Mouse (Mus musculus): ENCODE results near the gene Cfd.

Cfd gene

DNA sequence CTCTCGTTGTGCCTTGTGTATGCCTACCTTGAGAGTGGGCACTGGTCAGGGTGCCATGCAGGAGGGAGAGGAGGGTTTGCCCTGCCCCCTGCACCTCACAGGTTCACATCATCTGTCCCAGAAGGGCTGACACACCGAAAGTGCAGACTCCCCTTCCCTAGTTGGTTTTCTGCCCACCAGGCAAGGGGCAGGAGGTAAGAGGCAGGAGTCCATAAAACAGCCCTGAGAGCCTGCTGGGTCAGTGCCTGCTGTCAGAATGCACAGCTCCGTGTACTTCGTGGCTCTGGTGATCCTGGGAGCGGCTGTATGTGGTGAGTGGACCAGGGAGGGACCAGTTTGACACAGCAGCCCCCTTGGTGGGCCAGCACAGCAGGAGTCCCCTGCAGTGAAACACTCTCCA lies at the start of gene Cfd:
Gene Cfd, plus strand, starts transcription at position 184 of the 400 bp plus-strand sequence.
- ATAC-seq (ENCODE audit: insufficient number of reproducible peaks, low FRiP score, low TSS enrichment), result no peak

DNA sequence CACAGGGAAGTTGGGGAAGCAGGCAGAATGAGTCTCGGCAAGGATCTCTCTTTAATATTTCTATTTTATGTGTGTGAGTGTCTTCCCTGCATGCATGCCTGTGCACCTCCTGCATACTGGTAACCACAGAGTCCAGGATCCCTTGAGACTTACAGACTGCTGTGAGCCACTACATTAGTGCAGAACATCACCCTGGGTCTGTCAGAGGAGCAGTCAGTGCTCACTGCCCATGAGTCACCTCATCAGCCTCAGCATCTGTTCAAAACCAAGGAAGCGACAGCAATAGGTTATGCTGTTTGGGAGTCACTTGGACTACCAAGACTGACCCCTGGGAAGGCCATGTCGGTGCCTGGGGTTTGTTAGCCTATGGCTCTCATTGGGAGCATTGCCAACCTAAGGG lies 48.3 kb upstream of the Cfd start:
- no peak for ATAC-seq (ENCODE audit: insufficient number of reproducible peaks, low FRiP score, low TSS enrichment)

DNA sequence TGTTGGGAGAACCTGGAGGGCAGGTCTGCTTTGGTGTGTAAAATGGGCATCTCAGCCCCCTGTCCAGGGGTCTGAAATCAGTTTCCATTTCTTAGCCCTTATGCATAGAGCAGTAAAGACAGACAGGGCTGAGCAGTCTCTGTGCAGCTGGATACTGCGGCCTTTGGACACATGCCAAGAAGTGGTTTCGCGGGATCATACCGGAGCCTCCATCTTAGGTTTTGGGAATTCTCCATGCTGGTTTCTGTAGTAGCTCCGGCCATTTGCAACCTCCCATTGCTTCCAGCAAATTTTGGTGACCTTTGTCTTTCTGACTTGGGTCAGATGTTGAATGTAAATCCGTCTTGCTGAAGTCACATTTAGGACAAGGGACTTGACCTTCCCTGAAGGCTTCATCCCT lies 47.2 kb upstream of the Cfd start:
- no peak for ATAC-seq (ENCODE audit: insufficient number of reproducible peaks, low FRiP score, low TSS enrichment)

DNA sequence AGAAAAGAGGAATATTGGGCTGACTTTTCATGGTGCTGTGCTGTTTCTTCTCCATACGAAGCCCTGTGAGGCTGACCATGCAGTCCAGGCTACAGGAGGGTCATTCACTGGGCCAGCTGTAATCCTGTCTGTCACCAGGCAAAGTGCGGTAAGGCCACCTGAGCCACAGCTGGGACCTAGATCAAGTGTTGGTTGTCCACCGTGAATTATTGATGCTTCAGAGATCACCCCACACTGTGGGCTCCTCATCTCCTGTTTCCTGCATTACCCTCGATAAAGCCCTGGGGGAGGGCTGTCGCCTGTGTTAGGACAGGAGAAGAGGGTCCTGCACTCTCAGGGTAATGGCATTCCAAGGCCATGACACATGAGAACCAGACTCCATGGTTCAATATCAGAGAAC lies 44.1 kb upstream of the Cfd start:
- ATAC-seq (ENCODE audit: insufficient number of reproducible peaks, low FRiP score, low TSS enrichment), result no peak

- no peak for ATAC-seq (ENCODE audit: insufficient number of reproducible peaks, low FRiP score, low TSS enrichment)
Observed at GRCm38 (mm10) chr10:79849941-79850628, 40.6 kb upstream of the Cfd start.

- no peak for ATAC-seq (ENCODE audit: insufficient number of reproducible peaks, low FRiP score, low TSS enrichment)
Observed at GRCm38 (mm10) chr10:79851653-79852052, 39.0 kb upstream of the Cfd start.

GRCm38 (mm10) chr10:79852107-79852789 lies 38.4 kb upstream of the Cfd start:
- no peak for ATAC-seq (ENCODE audit: insufficient number of reproducible peaks, low FRiP score, low TSS enrichment)

DNA sequence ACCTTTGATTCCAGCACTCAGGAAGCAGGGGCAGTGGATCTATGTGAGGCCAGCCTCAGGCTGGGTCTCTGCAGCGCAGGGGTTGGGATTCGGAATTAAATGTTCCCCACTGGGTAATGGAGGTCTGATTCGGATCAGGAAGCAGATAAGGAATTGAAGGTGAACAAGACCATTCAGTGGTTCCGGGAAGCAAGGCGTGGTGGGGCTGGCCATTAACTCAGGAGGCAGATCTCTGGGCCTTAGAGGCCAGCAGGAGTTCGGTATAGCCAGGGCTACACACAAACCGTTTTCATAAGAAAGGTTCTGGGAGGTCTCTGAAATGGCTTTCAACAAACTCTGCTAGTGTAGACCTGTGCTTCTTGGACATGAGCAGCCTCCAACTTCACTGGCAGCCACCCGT lies 37.8 kb upstream of the Cfd start:
- ATAC-seq (ENCODE audit: insufficient number of reproducible peaks, low FRiP score, low TSS enrichment), result no peak

DNA sequence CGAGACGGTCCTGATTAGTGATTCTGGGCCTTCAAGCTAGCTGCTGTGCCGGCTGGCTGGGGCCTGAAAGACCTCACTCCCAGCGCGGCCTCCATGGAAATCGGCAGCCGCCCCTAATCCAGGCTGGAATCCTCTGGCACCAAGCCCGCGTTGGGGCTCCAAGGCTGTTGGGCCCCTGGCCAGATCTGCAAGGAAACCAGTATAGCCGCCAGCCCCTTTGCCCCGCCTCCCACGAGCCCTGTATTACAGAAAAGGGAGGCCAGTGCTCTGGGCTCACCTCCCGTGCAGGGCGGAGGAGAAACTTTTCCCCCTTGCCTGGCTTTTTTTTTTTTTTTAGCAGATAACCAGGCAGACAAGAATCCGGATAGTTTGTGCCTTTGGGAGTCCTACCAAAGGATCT lies 37.3 kb upstream of the Cfd start:
- ATAC-seq (ENCODE audit: insufficient number of reproducible peaks, low FRiP score, low TSS enrichment), result no peak

GRCm38 (mm10) chr10:79853860-79854795 lies 36.5 kb upstream of the Cfd start, which contains the start of gene Ptbp1:
Ptbp1 (plus strand) TSS chr10:79854427.
- ATAC-seq (ENCODE audit: insufficient number of reproducible peaks, low FRiP score, low TSS enrichment), result peak; percentile 90

GRCm38 (mm10) chr10:79854801-79855541 lies 35.7 kb upstream of the Cfd start:
- no peak for ATAC-seq (ENCODE audit: insufficient number of reproducible peaks, low FRiP score, low TSS enrichment)

DNA sequence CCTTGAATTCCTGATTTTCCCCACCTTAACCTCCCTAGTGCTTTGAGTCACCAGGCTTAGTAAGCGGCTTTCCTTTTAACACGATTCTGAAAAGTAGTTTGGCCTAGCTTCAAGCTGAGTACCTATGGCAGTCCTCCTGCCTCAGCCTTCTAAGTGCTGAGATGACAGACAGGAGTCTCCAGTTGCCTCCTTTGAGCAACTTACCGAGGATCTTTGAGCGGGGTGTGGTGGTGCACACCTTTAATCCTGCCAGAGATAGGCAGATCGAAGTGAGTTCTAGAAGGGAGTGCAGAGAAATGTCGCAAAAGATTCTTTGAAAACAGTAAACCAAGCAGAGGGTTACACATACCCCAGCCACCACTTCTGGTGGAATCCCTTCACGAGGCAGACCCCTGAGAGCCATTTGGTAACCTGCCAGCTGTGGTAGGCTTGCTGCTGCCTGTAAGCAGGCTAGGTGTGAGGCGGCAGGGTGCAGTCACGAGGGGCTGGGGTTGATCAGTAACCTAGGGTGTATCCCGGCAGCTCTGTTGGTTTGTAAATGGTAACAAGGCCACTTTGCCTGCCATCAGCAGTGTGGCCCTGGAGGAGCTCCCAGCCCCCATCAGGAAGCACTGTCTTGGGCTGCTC lies 35.0 kb upstream of the Cfd start:
- no peak for ATAC-seq (ENCODE audit: insufficient number of reproducible peaks, low FRiP score, low TSS enrichment)

- ATAC-seq (ENCODE audit: insufficient number of reproducible peaks, low FRiP score, low TSS enrichment), result no peak
Observed at GRCm38 (mm10) chr10:79856280-79856679, 34.4 kb upstream of the Cfd start.

- no peak for ATAC-seq (ENCODE audit: insufficient number of reproducible peaks, low FRiP score, low TSS enrichment)
Observed at GRCm38 (mm10) chr10:79856704-79857451, 33.8 kb upstream of the Cfd start.

DNA sequence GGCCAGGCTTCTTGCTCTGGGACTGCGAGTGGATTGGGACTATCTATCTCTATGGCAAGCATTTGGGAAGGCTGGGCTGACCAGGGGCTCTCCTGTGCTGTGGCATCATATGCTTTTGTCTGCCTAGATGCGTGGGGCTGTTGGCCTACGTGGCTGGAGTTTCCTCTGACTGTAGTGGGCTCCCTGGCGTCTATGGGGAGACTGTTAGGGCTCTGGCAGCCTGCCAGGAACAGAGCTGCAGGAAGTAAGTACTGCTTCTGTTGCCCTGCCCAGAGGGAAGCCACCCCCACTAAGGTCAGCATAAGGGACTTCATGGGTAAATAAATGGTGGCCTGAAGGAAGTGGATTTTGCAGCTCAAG lies 33.2 kb upstream of the Cfd start:
- ATAC-seq (ENCODE audit: insufficient number of reproducible peaks, low FRiP score, low TSS enrichment), result no peak

- no peak for ATAC-seq (ENCODE audit: insufficient number of reproducible peaks, low FRiP score, low TSS enrichment)
Observed at GRCm38 (mm10) chr10:79857894-79858293, 32.8 kb upstream of the Cfd start.

DNA sequence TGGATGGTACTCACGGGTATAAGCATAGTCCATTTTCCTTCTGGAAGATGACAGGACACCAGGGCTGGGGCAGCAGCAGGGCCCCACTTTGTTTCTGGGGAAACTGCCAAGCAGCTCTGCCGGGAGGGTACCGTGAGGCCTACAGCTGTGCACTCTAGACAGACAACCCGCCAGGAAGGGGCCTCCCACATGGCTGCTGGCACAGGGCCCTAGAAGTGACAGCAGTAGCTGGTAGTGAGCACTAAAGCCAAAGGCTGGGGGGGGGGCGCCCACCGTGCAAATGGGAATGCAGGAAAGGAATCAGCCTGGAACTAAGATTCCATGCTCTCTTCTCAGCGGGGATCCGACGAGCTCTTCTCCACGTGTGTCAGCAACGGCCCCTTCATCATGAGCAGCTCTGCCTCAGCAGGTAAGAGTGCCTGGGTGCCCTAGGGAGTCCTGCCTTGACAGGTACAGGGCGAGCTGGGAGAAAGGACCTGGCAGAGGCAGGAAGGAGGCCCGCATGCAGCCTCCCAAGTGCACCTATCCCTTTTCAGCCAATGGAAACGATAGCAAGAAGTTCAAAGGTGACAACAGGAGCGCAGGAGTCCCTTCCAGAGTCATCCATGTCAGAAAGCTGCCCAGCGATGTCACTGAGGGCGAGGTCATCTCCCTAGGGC lies 32.1 kb upstream of the Cfd start:
- ATAC-seq (ENCODE audit: insufficient number of reproducible peaks, low FRiP score, low TSS enrichment), result no peak

DNA sequence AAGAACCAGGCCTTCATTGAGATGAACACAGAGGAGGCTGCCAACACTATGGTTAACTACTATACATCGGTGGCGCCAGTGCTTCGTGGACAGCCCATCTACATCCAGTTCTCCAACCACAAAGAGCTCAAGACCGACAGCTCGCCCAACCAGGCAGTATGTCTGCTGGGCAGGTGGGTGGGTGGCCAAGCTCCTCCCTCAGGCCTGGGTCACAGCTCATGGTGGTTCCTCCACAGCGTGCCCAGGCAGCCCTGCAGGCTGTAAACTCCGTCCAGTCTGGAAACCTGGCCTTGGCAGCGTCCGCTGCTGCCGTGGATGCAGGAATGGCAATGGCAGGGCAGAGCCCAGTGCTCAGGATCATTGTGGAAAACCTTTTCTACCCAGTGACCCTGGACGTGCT lies 31.5 kb upstream of the Cfd start:
- no peak for ATAC-seq (ENCODE audit: insufficient number of reproducible peaks, low FRiP score, low TSS enrichment)

All from cerebellum, adult (tissue).